Mouse (Mus musculus) intestine, embryonic 15.5 days (tissue): Measurements from ENCODE around the gene Gm37240. TPM values are rescaled to one million over a fixed set of nuclear protein-coding genes. Genes with fewer than 3 reads are reported as not detected.
A peak's percentile ranks its signal among the peaks of the same experiment; 100 is the strongest.

Experiments
- ATAC-seq: fragments of 200-750 bp; cut with Nextera tagmentation; 2 replicates; pipeline ENCODE4 v1.8.0; 2017; ENCODE audit warnings: moderate TSS enrichment, moderate library complexity
- H3K27ac ChIP-seq: fragments of 300-500 bp; sonication (generic); 2 replicates; pipeline ENCODE4 v1.5.1; 2015; ENCODE audit warnings: mild to moderate bottlenecking, inconsistent platforms
- H3K27me3 ChIP-seq: fragments of 300-500 bp; sonication (generic); replicated peaks from 2 replicates; pipeline ENCODE4 v1.6.1; 2015; ENCODE audit warnings: inconsistent platforms
- H3K36me3 ChIP-seq: fragments of 300-500 bp; sonication (generic); 2 replicates; pipeline ENCODE4 v1.6.1; 2015; ENCODE audit warnings: inconsistent platforms
- H3K4me1 ChIP-seq: fragments of 300-500 bp; sonication (generic); replicated peaks from 2 replicates; pipeline ENCODE4 v1.6.1; 2015; ENCODE audit warnings: inconsistent platforms
- H3K4me2 ChIP-seq: fragments of 300-500 bp; sonication (generic); replicated peaks from 2 replicates; pipeline ENCODE4 v1.6.1; 2015; ENCODE audit warnings: mild to moderate bottlenecking, inconsistent platforms
- H3K4me3 ChIP-seq: fragments of 300-500 bp; sonication (generic); replicated peaks from 2 replicates; pipeline ENCODE4 v1.5.1; 2015; ENCODE audit warnings: inconsistent platforms
- H3K9ac ChIP-seq: fragments of 300-500 bp; sonication (generic); 2 replicates; pipeline ENCODE4 v1.6.1; 2015; ENCODE audit warnings: inconsistent platforms
- H3K9me3 ChIP-seq: fragments of 300-500 bp; sonication (generic); 2 replicates; pipeline ENCODE4 v1.6.1; 2016; ENCODE audit warnings: inconsistent platforms
- WGBS: fragments of 180-500 bp; shearing (Covaris S2); methylation state at CpG from one replicate; pipeline ENCODE4 v1.1.7; 2015; 5-methylcytosine and 5-hydroxymethylcytosine counted together
- polyA plus RNA-seq: library from polyadenylated mRNA; unstranded; fragments of >200 nt; fragmentation: Nextera tagmentation; extraction: Ambion mirVana; gene quantifications from 2 replicates; pipeline ENCODE4 v1.2.1, GENCODE M21; 2015

The Gm37240 gene
- polyA plus RNA-seq, 1 experiment from 2014 or later, result 6.5 TPM

DNA sequence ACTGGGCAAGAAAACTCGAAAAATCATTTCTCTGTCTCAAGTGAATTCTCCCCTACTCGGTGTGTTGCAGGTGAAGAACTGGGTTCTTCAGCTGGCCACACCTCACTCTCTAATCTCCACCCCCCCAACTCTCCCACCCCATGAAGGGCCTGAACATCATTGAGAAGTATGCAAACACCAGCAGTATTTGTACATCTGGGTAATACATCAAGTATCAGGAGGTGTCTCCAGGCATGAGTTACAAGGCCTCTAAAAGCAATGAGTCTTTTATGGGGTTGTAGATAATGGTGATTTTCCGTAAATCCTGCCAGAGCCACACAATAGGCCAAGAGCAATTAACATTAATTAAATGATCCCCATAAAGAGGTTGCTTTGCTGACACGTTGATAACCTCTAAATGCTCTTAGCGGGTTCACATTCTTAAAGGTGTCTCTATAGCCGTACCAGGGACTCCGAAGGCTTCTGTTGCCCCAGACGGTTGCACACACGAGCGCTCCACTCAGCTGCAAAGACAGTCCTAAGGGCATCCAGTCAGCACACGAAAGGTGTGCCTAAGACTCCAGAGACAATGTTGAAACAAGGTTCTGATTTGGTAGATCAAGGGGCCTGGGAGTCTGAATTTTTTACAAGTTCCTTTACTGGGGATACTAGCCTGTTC lies 370.4 kb downstream of the Gm37240 start:
- Histone ChIP-seq H3K9me3 (no peaks in the 10 kb centered on the region), H3K4me1 (peaks cover 4% of the 10 kb centered on the region; the same call in 1 of the 2 replicates), H3K27ac (no peak overlapping the region), H3K9ac (no peak overlapping the region), H3K4me3 (no peak overlapping the region), H3K36me3 (no peaks in the 10 kb centered on the region), H3K27me3 (0 out of 2 replicates have a peak, but pooled peaks cover 3% of the 10 kb centered on the region), H3K4me2 (no peak overlapping the region)
- peak; percentile 82 for ATAC-seq
- WGBS, result 38% methylated on average over 11 of the region's 11 CpGs

- Histone ChIP-seq H3K9ac (no peak overlapping the region), H3K27ac (no peak overlapping the region), H3K27me3 (0 out of 2 replicates have a peak, but pooled peaks cover 3% of the 10 kb centered on the region), H3K36me3 (no peaks in the 10 kb centered on the region), H3K4me2 (no peak overlapping the region), H3K4me1 (peaks cover 4% of the 10 kb centered on the region; the same call in 1 of the 2 replicates), H3K9me3 (no peaks in the 10 kb centered on the region), H3K4me3 (no peak overlapping the region)
- WGBS, result 80% methylated on average over 11 of the region's 11 CpGs
- ATAC-seq, result no peak
These were observed 372.6 kb downstream of the Gm37240 start for GRCm38 (mm10) chr3:85514700-85515099.

DNA sequence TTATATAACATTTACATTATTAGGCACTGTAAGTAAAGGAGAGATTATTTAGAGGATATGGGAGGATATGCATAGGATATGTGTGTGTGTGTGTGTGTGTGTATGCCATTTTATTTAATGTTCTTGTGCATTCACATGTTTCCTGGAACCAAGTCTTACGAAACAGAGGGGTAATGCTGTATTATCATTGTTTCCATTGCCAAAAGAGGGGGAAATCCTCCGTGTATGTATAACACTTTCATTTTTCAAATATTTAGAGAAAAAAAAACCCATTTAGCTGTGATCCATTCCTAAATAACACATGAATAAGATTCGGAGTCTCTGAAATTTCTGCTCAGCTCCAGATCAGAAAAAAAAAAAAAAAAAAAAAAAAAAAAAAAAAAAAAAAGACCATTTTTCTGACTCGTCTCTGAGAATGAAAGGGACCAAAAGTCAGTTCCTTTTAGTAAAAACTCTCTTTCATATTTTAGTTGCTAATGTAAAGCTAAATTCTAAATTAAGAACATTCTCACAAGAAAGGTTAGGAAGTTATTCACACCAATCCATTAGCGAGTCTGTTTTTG lies 378.5 kb downstream of the Gm37240 start:
- WGBS, result 78% methylated on average over 5 of the region's 5 CpGs
- Histone ChIP-seq H3K36me3 (no peaks in the 10 kb centered on the region), H3K4me1 (no peaks in the 10 kb centered on the region), H3K4me3 (no peak overlapping the region), H3K27me3 (no peaks in the 10 kb centered on the region), H3K4me2 (no peak overlapping the region), H3K9me3 (no peaks in the 10 kb centered on the region), H3K9ac (no peak overlapping the region), H3K27ac (no peak overlapping the region)
- no peak for ATAC-seq

GRCm38 (mm10) chr3:85500096-85500495 lies 387.2 kb downstream of the Gm37240 start:
- Histone ChIP-seq H3K36me3 (no peaks in the 10 kb centered on the region), H3K27me3 (no peaks in the 10 kb centered on the region), H3K9me3 (no peaks in the 10 kb centered on the region), H3K4me2 (no peak overlapping the region), H3K27ac (no peak overlapping the region), H3K4me3 (no peak overlapping the region), H3K9ac (no peak overlapping the region), H3K4me1 (no peaks in the 10 kb centered on the region)
- no peak for ATAC-seq
- 79% methylated on average over 3 of the region's 3 CpGs for WGBS

GRCm38 (mm10) chr3:85496146-85496545 lies 391.2 kb downstream of the Gm37240 start:
- H3K36me3 ChIP-seq, result no peaks in the 10 kb centered on the region
- no peak overlapping the region for H3K9ac ChIP-seq
- no peaks in the 10 kb centered on the region for H3K9me3 ChIP-seq
- no peak overlapping the region for H3K4me3 ChIP-seq
- H3K4me2 ChIP-seq, result no peak overlapping the region
- H3K27ac ChIP-seq, result no peak overlapping the region
- no peaks in the 10 kb centered on the region for H3K4me1 ChIP-seq
- no peaks in the 10 kb centered on the region for H3K27me3 ChIP-seq
- 67% methylated on average over 4 of the region's 4 CpGs for WGBS
- no peak for ATAC-seq

DNA sequence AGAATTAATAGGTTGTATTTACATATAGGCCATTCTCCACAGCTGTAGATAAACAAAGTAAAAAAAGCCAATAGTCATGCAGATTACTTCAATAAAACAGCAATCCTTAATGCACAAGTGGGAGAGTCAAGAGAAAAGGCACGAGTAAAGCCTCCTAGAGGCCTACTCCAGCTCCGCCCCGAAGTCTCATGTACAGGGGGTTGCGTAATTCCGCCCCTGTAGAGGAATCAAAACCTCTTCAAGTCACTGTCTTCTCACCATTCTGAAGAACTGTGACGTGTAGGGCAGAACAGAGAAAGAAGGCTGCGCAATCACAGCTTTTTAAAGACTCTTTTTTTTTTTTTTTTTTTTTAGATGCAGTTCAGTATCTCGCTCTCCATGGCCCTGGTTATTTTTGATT lies 393.5 kb downstream of the Gm37240 start:
- 78% methylated on average over 8 of the region's 8 CpGs for WGBS
- H3K36me3 ChIP-seq, result no peaks in the 10 kb centered on the region
- H3K4me1 ChIP-seq, result no peaks in the 10 kb centered on the region
- H3K4me3 ChIP-seq, result no peak overlapping the region
- no peak overlapping the region for H3K9ac ChIP-seq
- no peak overlapping the region for H3K27ac ChIP-seq
- H3K9me3 ChIP-seq, result no peaks in the 10 kb centered on the region
- H3K4me2 ChIP-seq, result no peak overlapping the region
- no peaks in the 10 kb centered on the region for H3K27me3 ChIP-seq
- ATAC-seq, result no peak

DNA sequence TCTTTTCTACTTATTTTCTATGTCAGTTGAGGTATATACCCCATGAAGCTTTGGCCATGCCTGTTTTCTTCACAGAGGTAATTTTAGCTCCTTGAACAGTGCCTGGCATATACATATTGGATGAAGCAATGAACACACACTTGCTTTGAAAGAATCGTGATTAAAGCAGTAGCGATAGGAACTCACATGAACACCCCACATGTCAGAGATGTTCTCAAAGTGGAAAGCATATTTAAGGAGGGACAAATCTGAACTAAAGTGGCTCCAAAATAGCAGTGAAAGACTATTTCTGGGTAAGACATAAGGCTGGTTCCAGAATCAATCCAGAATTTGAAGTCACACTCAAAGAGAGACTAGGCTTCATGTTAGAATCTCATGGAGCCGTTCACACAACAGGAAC lies 397.1 kb downstream of the Gm37240 start:
- no peak for ATAC-seq
- no peaks in the 10 kb centered on the region for H3K4me1 ChIP-seq
- no peak overlapping the region for H3K27ac ChIP-seq
- no peak overlapping the region for H3K4me3 ChIP-seq
- H3K9me3 ChIP-seq, result no peaks in the 10 kb centered on the region
- no peak overlapping the region for H3K9ac ChIP-seq
- WGBS, result 93% methylated on average over 3 of the region's 3 CpGs
- H3K36me3 ChIP-seq, result no peaks in the 10 kb centered on the region
- no peak overlapping the region for H3K4me2 ChIP-seq
- no peaks in the 10 kb centered on the region for H3K27me3 ChIP-seq

DNA sequence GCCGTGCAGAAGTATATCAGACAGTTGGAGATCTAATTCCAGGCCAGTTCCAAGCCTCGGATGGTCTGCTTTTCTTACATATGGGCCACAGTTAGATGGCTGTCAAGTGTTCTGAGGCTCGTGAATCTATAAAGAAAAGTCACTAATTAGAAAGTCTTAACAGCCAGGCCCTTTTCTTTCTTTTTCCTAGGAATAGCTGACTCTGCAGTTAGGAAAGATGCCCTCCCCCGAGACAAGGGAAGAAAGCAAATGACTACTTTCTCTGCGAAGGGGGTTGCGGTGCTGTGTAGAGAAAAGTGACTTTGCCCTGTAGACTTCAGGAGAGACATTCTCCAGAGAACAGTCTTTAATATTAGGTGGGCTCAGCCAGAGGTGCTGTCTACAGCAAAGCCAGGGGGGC lies 399.9 kb downstream of the Gm37240 start:
- H3K9ac ChIP-seq, result no peak overlapping the region
- H3K27me3 ChIP-seq, result no peaks in the 10 kb centered on the region
- H3K4me3 ChIP-seq, result no peak overlapping the region
- WGBS, result 78% methylated on average over 6 of the region's 6 CpGs
- H3K9me3 ChIP-seq, result no peaks in the 10 kb centered on the region
- H3K36me3 ChIP-seq, result no peaks in the 10 kb centered on the region
- H3K27ac ChIP-seq, result no peak overlapping the region
- no peak for ATAC-seq
- no peaks in the 10 kb centered on the region for H3K4me1 ChIP-seq
- H3K4me2 ChIP-seq, result no peak overlapping the region

DNA sequence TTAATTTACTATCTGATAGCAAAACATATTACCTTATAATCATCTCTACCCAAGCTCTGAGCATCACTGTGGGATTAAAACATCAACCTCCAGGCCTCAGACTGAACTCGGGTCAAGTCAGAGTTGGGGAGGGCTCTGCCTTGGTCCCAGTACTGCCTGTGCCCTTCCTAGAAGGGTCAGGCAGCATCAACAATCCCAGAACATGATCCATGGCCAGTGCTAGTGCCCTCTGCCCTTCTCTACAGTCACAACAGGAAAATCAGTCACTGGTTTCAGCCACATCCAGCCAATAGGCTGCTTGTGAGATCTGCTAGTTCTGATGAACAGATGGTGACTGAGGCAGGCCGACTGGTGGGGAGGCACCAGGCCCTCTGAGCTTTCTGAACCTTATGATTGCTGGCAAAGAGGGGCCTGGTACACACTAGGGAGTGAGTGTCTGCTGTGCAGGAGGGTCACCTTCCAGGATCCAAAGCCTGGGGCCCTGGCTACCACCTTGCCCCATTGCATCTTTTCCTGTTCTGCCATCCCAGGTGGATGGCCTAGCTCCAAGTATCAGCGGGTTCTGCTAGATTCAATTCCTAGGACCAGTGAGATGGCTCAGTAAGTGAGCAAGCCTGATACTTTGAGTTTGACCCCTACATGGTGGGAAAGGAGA lies 401.7 kb downstream of the Gm37240 start:
- Histone ChIP-seq H3K36me3 (no peaks in the 10 kb centered on the region), H3K9ac (no peak overlapping the region), H3K27ac (no peak overlapping the region), H3K4me2 (no peak overlapping the region), H3K9me3 (no peaks in the 10 kb centered on the region), H3K4me3 (no peak overlapping the region), H3K4me1 (no peaks in the 10 kb centered on the region), H3K27me3 (no peaks in the 10 kb centered on the region)
- no peak for ATAC-seq
- WGBS, result 60% methylated on average over 3 of the region's 3 CpGs

DNA sequence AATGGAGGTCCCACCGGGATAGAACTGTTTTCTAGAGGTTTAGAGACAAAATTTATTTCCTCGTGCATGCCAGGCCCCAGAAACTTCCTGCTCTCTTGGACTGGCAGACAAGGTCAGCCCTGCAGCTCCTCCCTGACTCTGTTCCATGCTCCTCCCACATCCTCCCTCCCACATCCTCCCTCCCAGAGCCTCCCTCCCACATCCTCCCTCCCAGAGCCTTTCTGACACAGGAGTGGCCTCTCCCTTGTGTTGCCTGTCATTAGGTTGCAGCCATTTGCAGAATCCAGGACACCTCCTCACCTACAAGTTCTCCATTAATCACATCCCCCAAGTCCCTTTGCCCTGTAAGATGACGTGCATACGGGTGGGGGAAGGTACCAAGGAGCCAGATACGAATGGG lies 404.7 kb downstream of the Gm37240 start:
- WGBS, result 31% methylated on average over 5 of the region's 5 CpGs
- H3K9me3 ChIP-seq, result no peaks in the 10 kb centered on the region

DNA sequence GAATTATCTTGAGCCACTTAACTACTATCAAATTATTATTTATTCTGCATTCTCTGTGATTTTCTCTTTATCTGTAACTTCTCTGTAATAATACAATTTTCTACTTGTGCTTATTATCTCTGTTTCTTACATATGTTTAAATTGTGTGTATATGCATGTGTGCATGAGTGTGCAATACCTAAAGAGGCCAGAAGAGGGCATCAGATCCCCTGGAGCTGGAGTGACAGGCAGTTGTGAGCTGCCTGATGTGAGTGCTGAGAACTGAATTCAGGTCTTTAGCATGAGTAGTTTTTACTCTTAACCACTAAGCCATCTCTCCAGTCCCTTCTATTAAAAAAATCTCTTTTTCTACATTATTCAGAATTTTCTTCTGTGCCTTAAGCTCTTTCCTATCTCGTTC lies 406.7 kb downstream of the Gm37240 start:
- ATAC-seq, result no peak
- Histone ChIP-seq H3K36me3 (no peaks in the 10 kb centered on the region), H3K27me3 (no peaks in the 10 kb centered on the region), H3K4me3 (no peak overlapping the region), H3K9ac (no peak overlapping the region), H3K4me2 (no peak overlapping the region), H3K9me3 (no peaks in the 10 kb centered on the region), H3K27ac (no peak overlapping the region), H3K4me1 (no peaks in the 10 kb centered on the region)
- WGBS, result 87% methylated on average over 1 of the region's 1 CpGs

More for the DNA sequence above, 404.7 kb downstream of the Gm37240 start:
- no peak overlapping the region for H3K27ac ChIP-seq
- no peaks in the 10 kb centered on the region for H3K4me1 ChIP-seq
- no peak overlapping the region for H3K4me3 ChIP-seq
- H3K27me3 ChIP-seq, result no peaks in the 10 kb centered on the region
- H3K36me3 ChIP-seq, result no peaks in the 10 kb centered on the region
- peak; percentile 75 for ATAC-seq
- no peak overlapping the region for H3K4me2 ChIP-seq
- no peak overlapping the region for H3K9ac ChIP-seq

GRCm38 (mm10) chr3:85478731-85479130 lies 408.6 kb downstream of the Gm37240 start:
- Histone ChIP-seq H3K27ac (no peak overlapping the region), H3K9me3 (no peaks in the 10 kb centered on the region), H3K4me2 (no peak overlapping the region), H3K36me3 (no peaks in the 10 kb centered on the region), H3K27me3 (no peaks in the 10 kb centered on the region), H3K4me1 (no peaks in the 10 kb centered on the region), H3K9ac (no peak overlapping the region), H3K4me3 (no peak overlapping the region)
- WGBS, result 89% methylated on average over 8 of the region's 8 CpGs
- no peak for ATAC-seq

DNA sequence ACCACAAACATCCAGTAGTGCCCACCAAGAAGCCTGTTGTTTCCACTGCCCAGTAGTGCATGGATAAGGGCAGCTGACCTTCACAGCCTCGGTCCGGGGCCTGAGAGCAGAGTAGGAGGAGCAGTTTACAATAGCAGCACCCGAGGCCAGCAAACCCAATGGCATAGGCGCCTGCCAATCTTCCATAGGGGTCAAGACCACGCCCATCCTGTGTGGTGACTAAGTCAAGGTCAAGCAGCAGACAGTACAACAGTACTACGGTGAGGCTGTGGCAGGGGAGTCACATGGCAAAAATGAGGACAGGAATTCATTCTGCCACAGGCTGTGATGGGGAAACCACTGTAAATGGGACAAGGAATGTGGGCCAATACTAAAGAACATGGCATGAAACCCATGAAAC lies 417.6 kb downstream of the Gm37240 start:
- no peak overlapping the region for H3K27ac ChIP-seq
- H3K36me3 ChIP-seq, result no peaks in the 10 kb centered on the region
- no peaks in the 10 kb centered on the region for H3K27me3 ChIP-seq
- H3K9me3 ChIP-seq, result no peaks in the 10 kb centered on the region
- H3K4me3 ChIP-seq, result no peak overlapping the region
- 66% methylated on average over 6 of the region's 6 CpGs for WGBS
- no peak overlapping the region for H3K9ac ChIP-seq
- no peaks in the 10 kb centered on the region for H3K4me1 ChIP-seq
- H3K4me2 ChIP-seq, result no peak overlapping the region
- ATAC-seq, result no peak
